Mouse (Mus musculus) 416B (cell line): ENCODE measurements at regions not wholly inside any gene's neighbourhood (a gene's known extent, or its start where the extent isn't known, plus 50 kb on each side); places are given as distances from the start of the nearest gene placed in this dataset.
"Not testable (repeated sequence)": the region's sequence is repeated elsewhere in the genome, so short reads cannot be mapped to it uniquely, and the experiment has no call there.

Experiments used
- DNase-seq: peaks from one replicate; pipeline ENCODE4 v3.0.0; 2011; ENCODE audit warnings: low read depth

GRCm38 (mm10) chr13:46032281-46032680 lies 67.5 kb upstream of the Atxn1 start:
- DNase-seq, result peak; percentile 24

GRCm38 (mm10) chr13:46026018-46026417 lies 61.2 kb upstream of the Atxn1 start:
- no peak for DNase-seq

- DNase-seq, result no peak
Measured at GRCm38 (mm10) chr13:46023630-46024041, 58.8 kb upstream of the Atxn1 start.

DNA sequence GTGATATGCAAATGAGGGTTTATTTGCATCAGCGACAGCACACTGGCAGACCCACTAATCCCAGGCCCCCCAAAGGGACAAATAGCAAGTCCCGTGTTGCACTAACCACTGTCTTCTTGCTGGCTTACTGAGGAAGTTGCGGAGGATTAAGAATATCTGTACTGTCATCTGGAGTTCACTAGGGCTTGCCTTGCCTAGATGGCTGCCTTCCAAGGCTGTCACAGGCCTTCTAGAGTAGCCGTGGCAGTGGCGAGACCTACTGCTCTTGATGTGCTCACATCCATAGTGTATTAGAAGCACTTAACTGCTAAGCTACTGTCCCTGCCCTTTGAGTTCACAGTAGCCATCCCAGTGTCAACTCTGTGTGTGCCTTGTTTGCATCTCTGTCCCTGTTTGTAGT lies 58.4 kb upstream of the Atxn1 start:
- DNase-seq, result no peak

DNA sequence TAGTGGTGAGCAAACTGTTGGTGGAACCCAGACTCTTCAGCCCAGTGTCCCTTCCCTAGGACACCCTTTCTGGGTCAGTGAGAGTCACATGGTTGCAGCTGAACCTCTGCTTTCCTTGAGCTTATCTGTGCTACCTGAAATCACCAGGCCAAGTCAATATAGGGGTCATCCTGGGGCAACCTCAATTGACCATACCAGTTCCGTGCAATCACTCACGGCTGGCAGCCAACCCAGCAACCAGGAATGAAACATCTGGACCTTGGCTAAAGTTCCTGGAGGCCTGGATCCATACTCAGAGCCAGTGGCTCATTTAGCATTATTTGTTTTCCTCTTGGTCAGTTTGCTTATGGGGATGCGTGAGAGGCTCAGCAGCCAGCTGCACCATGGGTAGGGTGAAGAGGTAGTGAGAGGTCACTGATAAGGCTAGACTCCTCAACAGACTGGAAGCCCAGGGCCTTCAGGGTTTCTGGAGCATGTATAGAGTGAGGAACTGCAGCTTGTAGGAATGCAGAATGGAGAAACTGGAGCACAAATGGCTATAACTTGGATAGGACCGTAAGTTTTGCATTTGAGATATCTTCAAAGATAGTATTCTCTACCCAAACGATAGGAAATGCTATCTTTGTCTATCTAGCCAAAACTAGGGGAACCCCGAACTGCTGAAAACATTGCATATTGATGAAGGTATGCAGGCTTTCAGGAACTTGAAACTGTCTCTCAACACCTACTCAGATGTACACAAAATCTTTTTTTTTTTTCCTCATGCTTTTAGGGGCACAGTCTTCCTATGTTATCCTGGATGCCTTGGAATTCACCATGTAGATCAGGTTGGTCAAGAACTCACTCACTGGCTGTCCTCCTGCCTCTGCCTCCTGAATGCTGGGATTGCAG lies 56.4 kb upstream of the Atxn1 start:
- DNase-seq, result no peak

- DNase-seq, result no peak
Measured at GRCm38 (mm10) chr13:46019431-46020166, 54.8 kb upstream of the Atxn1 start.

- no peak for DNase-seq
Measured at GRCm38 (mm10) chr13:46018903-46019430, 54.2 kb upstream of the Atxn1 start.

DNA sequence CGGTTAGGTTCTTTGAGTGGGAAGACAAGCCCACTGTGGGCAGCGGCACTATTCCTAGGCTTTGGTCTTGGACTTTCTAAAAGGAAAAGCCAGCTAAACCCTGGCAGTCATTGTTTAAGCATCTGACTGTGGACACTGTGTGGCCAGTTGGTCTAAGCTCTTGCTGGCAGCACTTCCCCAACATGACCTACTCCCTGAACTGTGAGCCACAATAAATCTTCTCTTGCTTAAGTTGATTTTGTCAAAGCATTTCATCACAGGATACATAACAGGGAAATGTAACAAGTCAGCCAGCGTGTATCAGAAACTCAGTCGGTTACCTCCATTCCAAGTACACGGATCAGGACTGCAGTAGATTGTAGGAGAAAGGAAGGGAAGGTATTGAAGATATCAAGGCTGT lies 52.9 kb upstream of the Atxn1 start:
- no peak for DNase-seq

GRCm38 (mm10) chr13:46017011-46017410 lies 52.2 kb upstream of the Atxn1 start:
- not testable (repeated sequence) for DNase-seq

- no peak for DNase-seq
Measured at GRCm38 (mm10) chr13:46015231-46015630, 50.4 kb upstream of the Atxn1 start.

GRCm38 (mm10) chr13:46014637-46015036 lies 49.8 kb upstream of the Atxn1 start:
- DNase-seq, result no peak
